Mouse (Mus musculus): ENCODE data around the gene Msl1.

DNA sequence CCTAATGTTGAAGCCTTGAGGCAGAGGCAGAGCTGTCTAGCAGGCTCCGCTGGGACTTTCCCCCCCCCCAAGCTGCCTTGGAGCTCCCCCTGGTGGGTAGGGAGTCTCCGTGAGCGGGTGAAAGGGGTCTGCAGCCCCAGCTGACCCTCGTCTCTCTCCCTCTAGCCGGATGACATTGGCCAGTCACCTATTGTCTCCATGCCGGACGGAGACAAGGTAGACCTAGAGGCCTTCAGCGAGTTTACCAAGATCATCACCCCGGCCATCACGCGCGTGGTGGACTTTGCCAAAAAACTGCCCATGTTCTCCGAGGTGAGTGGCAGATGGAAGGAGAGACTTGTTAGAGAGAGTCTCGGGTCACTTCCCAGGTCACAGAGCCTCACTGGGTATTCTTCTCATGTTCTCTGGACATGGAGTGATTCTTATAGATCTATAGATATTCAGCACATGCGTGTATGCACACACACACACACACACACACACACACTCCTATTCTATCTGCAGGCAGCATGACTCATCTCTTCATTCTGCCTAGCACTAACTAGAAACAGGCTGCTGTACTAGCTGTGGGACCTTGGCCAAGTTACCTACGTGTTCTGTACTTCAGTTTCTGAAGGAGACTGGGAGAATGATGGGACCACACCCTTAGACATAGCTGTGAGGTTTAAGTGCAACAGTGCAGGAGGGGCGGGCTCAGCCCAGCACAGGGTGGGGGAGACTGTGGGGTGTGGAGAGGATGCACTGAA lies 32.4 kb upstream of the Msl1 start:
- TF ChIP-seq CTCF (conservative IDR thresholded peaks at IDR 0.05; ENCODE audit: low read length) (peak; percentile 72), NANOG (IDR thresholded peaks at IDR 0.05; ENCODE audit: borderline replicate concordance, low read length) (no peak), POU5F1 (IDR thresholded peaks at IDR 0.05; ENCODE audit: borderline replicate concordance, low read length) (no peak)
